Mouse (Mus musculus) liver, embryonic 16.5 days (tissue): ENCODE data around the gene Usp48. TPM values are rescaled to one million over a fixed set of nuclear protein-coding genes. Genes with fewer than 3 reads are reported as not detected.

Experiments
- ATAC-seq: fragments of 200-750 bp; cut with Nextera tagmentation; 2 replicates; pipeline ENCODE4 v1.8.0; 2017; ENCODE audit warnings: low read depth, mild to moderate bottlenecking, moderate number of reproducible peaks, moderate library complexity
- H3K27ac ChIP-seq: fragments of 300-500 bp; sonication (generic); 2 replicates; pipeline ENCODE4 v1.5.1; 2014; ENCODE audit warnings: mild to moderate bottlenecking, low read length
- H3K27me3 ChIP-seq: fragments of 300-500 bp; sonication (generic); 2 replicates; pipeline ENCODE4 v1.6.1; 2014; ENCODE audit warnings: low read depth, low read length, mixed read lengths; ENCODE audit not compliant: control insufficient read depth, insufficient read depth
- H3K36me3 ChIP-seq: fragments of 300-500 bp; sonication (generic); 2 replicates; pipeline ENCODE4 v1.6.1; 2014; ENCODE audit warnings: mild to moderate bottlenecking; ENCODE audit not compliant: control insufficient read depth, insufficient read depth
- H3K4me1 ChIP-seq: fragments of 300-500 bp; sonication (generic); 2 replicates; pipeline ENCODE4 v1.6.1; 2014; ENCODE audit warnings: low read depth, low read length, mixed read lengths; ENCODE audit not compliant: control insufficient read depth
- H3K4me2 ChIP-seq: fragments of 300-500 bp; sonication (generic); 2 replicates; pipeline ENCODE4 v1.6.1; 2014; ENCODE audit warnings: low read depth, low read length, mixed read lengths
- H3K4me3 ChIP-seq: fragments of 300-500 bp; sonication (generic); 2 replicates; pipeline ENCODE4 v1.5.1; 2014; ENCODE audit warnings: low read depth, mild to moderate bottlenecking, low read length
- H3K9ac ChIP-seq: fragments of 300-500 bp; sonication (generic); 2 replicates; pipeline ENCODE4 v1.6.1; 2014; ENCODE audit warnings: low read depth, low read length
- H3K9me3 ChIP-seq: fragments of 300-500 bp; sonication (generic); replicated peaks from 2 replicates; pipeline ENCODE4 v1.6.1; 2016; ENCODE audit warnings: low read length; ENCODE audit not compliant: control insufficient read depth
- WGBS: fragments of 180-500 bp; shearing (Covaris S2); extraction: QIAGEN DNeasy Blood & Tissue Kit; methylation state at CpG from one replicate; pipeline ENCODE4 v1.1.7; 2014; ENCODE audit not compliant: insufficient replicate concordance; 5-methylcytosine and 5-hydroxymethylcytosine counted together
- polyA plus RNA-seq: library from polyadenylated mRNA; unstranded; fragments of >200 nt; fragmentation: Nextera tagmentation; extraction: Ambion mirVana; gene quantifications from 2 replicates; pipeline ENCODE4 v1.2.1, GENCODE M21; 2015

Gene Usp48
- polyA plus RNA-seq, 1 experiment from 2014 or later, result 27.1 TPM

DNA sequence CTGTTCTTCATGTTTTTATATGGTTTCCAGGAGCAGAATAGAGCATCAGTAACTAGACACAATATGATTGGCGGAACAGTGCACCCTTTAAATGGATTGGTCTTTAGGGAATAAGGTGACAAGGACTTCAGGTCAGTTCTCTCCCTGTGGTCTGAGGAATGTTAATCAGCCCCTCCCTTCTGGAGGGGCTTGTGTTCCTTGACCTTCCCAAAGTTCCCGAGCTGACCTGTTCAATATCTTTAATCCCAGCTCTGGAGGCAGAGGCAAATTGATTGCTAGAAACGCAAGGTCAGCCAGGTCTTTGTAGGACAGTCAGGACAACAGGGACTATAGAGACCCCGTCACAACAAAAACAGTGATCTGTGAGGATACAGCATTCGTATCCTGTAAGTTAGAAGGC is 5.0 kb downstream of the Usp48 start:
- Histone ChIP-seq H3K4me3 (no peak overlapping the region), H3K36me3 (no peaks in the 10 kb centered on the region), H3K27me3 (no peaks in the 10 kb centered on the region), H3K9ac (no peak overlapping the region), H3K27ac (no peak overlapping the region), H3K4me2 (no peak overlapping the region), H3K4me1 (peaks cover 50% of the 10 kb centered on the region), H3K9me3 (no peaks in the 10 kb centered on the region)
- ATAC-seq, result no peak
- WGBS, result 77% methylated on average over 5 of the region's 5 CpGs

DNA sequence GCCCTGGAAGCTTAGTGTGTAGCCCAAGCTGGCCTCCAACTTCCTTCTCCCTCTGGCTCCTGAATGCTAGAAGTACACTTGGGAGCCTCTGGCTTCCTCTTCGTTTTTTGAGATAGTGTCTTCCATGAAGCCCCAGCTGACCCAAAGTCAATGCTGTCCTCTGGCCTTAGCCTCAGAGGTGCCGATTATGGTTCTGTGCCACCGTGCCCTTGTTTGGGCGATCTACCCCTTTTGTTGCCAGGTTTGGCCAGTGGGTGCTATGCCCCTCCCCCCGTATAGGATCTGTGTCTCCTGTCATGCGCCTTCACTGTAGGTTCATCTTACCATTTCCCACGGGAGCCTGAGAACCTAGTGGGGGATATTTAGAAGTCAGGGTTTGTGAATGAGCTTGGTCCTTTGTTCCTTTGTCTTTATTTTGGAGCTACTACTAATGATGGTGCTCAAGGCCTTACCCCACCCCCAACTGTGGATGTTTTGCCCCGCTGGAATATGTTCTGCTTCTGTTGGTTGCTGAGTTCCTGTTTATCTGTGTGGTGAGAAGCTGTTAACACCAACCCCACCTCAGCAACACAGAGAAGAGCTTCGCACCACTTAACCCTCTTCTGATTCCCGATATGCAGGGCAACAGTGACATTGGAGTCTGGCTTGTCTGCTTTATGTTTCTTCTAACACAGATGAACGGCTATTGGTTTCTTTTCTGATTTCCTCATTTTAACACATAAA is 10.1 kb downstream of the Usp48 start:
- H3K27ac ChIP-seq, result no peak overlapping the region
- no peak overlapping the region for H3K4me2 ChIP-seq
- no peak overlapping the region for H3K4me3 ChIP-seq
- H3K27me3 ChIP-seq, result no peaks in the 10 kb centered on the region
- peaks cover 30% of the 10 kb centered on the region for H3K4me1 ChIP-seq
- H3K36me3 ChIP-seq, result peaks cover 26% of the 10 kb centered on the region
- H3K9me3 ChIP-seq, result no peaks in the 10 kb centered on the region
- no peak for ATAC-seq
- H3K9ac ChIP-seq, result no peak overlapping the region
- 35% methylated on average over 11 of the region's 11 CpGs for WGBS

DNA sequence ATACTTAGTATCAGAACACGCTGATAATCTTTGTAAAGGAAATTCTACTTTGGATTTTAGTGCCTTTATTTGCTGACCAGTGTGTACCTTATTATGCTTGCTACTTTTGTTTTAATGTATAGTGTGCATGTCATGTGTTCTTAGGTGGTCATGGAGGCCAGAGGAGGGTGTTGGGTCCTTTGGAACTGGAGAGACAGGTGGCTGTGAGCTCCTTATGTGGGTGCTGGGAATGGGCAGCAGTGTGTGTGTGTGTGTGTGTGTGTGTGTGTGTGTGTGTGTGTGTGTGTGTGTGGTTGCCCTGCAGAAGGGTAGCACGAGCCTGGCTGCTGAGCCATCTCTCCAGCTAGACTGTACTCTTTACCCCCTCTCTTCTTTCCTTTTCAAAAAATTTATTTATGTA is 13.5 kb downstream of the Usp48 start:
- Histone ChIP-seq H3K9me3 (no peaks in the 10 kb centered on the region), H3K4me3 (no peak overlapping the region)
- 90% methylated on average over 2 of the region's 2 CpGs for WGBS

DNA sequence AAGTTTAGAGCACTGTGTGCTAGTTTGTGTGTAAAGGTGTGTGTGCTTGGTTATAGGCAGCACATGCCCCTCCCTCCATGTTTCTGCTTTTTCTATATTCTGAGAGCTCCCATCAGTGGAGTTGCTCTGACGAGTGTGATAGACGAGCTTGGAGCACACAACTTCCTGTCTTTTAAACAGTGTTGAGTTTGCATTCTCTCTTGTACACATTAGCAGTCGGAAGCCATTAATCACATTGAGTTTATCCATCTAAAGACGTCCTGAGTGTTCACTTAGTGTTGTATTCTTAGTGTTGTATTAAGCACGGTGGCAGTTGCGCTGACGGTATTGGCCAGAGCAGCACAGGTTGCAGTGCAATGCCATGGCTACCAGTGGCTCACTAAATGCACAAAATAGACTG is 15.7 kb downstream of the Usp48 start:
- no peak for ATAC-seq
- H3K4me1 ChIP-seq, result peaks cover 6% of the 10 kb centered on the region
- H3K9ac ChIP-seq, result no peak overlapping the region
- H3K9me3 ChIP-seq, result no peaks in the 10 kb centered on the region
- 30% methylated on average over 7 of the region's 7 CpGs for WGBS
- H3K4me3 ChIP-seq, result no peak overlapping the region
- H3K27ac ChIP-seq, result no peak overlapping the region
- H3K36me3 ChIP-seq, result peaks cover 67% of the 10 kb centered on the region
- H3K27me3 ChIP-seq, result no peaks in the 10 kb centered on the region
- H3K4me2 ChIP-seq, result no peak overlapping the region

More for the DNA sequence above, 13.5 kb downstream of the Usp48 start:
- Histone ChIP-seq H3K27ac (no peak overlapping the region), H3K36me3 (peaks cover 50% of the 10 kb centered on the region), H3K4me2 (no peak overlapping the region), H3K9ac (no peak overlapping the region), H3K27me3 (no peaks in the 10 kb centered on the region), H3K4me1 (peaks cover 18% of the 10 kb centered on the region)
- ATAC-seq, result no peak

DNA sequence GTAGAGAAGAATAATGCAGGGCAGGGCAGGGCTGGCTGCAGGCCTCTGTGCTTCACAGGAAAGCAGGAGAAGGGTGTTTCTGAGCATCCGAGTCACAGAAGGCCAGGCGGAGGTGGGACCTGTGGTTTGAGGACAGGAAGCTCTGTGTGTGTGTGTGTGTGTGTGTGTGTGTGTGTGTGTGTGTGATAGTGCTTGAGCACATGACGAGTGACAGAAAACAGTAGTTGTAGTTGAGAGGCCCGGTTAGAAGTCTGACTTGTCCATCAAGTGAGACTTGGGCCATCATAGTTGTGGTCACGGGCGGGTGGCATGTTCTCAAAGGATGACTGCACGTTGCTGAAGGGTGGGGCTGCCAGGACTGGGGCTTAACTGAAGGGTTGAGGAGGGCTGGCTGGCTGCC is 16.1 kb downstream of the Usp48 start:
- H3K4me3 ChIP-seq, result no peak overlapping the region
- H3K4me1 ChIP-seq, result peaks cover 6% of the 10 kb centered on the region
- H3K27me3 ChIP-seq, result no peaks in the 10 kb centered on the region
- H3K27ac ChIP-seq, result peak overlapping the region; percentile 30; the same call in 1 of the 2 replicates
- H3K4me2 ChIP-seq, result no peak overlapping the region
- no peaks in the 10 kb centered on the region for H3K9me3 ChIP-seq
- H3K36me3 ChIP-seq, result peaks cover 67% of the 10 kb centered on the region
- H3K9ac ChIP-seq, result no peak overlapping the region
- 25% methylated on average over 7 of the region's 7 CpGs for WGBS
- ATAC-seq, result peak; percentile 43; the same call in 1 of the 2 replicates

DNA sequence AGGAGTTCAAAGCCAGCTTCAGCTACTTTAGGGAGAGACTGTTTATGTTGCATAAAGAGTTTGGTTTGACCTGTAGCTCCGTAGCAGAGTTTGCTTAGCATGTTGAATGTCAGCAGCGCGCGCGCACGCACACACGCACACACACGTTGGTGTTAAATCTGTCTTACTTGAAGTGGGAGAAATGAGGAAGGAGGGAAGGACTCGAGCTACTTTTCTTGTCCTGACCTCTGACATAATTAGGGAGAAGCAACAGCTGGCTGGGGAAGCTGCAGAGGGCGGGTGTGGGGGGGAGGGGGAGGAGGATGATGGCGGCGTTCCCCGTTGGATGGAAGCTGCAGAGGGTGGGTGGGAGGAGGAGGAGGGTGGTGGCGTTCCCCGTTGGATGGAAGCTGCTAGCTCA is 16.7 kb downstream of the Usp48 start:
- Histone ChIP-seq H3K4me3 (no peak overlapping the region), H3K27ac (peak overlapping the region; percentile 30; the same call in 1 of the 2 replicates), H3K9me3 (no peaks in the 10 kb centered on the region), H3K4me1 (peaks cover 6% of the 10 kb centered on the region), H3K27me3 (no peaks in the 10 kb centered on the region), H3K4me2 (no peak overlapping the region), H3K36me3 (peaks cover 65% of the 10 kb centered on the region), H3K9ac (no peak overlapping the region)
- WGBS, result 47% methylated on average over 14 of the region's 15 CpGs
- ATAC-seq, result no peak

DNA sequence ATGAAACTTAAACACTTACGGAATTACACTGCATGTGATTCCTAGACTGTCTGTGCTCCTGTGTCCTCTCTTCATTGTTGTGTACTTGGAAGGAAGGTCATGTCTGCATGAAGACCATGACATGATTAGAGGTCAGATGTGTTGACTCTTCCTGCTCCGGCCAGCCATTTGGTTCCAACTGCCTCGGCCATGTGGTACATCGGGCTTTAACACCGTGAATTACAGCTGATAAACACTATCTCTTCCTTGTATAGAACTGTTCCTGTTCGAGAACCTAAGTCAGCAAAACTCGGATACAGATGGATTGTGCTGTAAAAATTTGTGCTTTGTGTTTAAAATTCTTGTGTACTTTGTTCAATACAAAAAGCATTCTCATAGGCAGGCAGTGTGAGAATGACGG is 29.3 kb downstream of the Usp48 start:
- no peak for ATAC-seq
- Histone ChIP-seq H3K4me2 (no peak overlapping the region), H3K9me3 (no peaks in the 10 kb centered on the region), H3K4me1 (no peaks in the 10 kb centered on the region), H3K27ac (no peak overlapping the region), H3K36me3 (peaks cover 51% of the 10 kb centered on the region), H3K27me3 (no peaks in the 10 kb centered on the region), H3K9ac (no peak overlapping the region), H3K4me3 (no peak overlapping the region)
- WGBS, result 78% methylated on average over 8 of the region's 8 CpGs

DNA sequence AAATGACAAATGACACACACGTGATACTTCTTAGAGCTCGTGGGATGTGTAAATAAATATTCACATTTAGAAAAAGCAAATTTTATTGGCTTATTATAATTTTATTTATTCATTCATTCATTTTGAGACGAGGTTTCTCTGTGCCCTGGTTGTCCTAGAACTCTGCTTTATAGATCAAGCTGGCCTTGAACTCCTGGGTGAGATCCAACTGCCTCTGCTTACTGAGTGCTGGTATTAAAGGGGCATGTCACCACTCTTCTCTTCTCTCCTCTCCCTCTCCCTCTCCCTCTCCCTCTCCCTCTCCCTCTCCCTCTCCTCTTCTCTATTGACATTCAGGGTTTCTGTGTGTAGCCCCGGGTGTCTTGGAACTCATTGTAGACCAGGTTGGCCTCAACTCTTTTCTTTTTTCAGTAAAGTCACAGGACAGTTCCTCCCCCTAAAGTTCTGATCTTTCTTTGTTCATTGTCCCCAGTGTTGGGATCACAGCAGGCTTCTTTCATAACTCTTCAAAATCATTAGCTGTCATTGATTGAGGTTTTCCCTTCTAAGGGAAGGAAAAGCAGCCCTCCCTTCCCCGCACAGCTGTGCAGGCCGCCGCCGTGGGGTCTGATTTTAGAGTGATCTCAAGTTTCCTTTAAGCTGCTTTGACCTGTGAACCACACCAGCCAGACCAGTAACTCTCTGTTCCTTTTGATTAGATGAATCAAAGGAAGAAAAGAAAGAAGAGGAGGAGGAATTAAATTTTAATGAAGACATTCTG is 34.1 kb downstream of the Usp48 start:
- Histone ChIP-seq H3K9me3 (no peaks in the 10 kb centered on the region), H3K4me2 (no peak overlapping the region), H3K27me3 (no peaks in the 10 kb centered on the region), H3K4me1 (no peaks in the 10 kb centered on the region), H3K4me3 (no peak overlapping the region), H3K27ac (no peak overlapping the region), H3K9ac (no peak overlapping the region), H3K36me3 (peaks cover 57% of the 10 kb centered on the region)
- ATAC-seq, result no peak
- WGBS, result 81% methylated on average over 8 of the region's 8 CpGs

DNA sequence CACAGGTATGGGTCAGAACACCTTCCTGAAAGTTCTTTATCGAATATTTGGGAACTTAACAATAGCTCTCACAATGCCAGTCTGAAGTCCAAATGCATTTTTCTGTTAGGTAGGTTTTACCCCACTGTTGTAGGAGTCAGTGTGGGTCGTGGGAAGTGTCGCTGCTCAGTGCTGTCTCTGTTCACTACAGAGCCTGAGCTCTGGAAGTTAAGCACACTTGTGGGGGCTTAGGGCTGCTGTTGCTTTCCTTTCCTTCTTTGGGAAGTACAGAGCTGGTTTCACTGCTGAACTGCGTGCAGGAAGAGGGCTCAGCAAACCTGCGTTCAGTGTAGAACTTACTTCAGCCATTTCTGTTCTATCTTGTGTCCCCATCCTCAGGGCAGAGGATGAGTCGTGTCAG is 34.8 kb downstream of the Usp48 start:
- H3K27me3 ChIP-seq, result no peaks in the 10 kb centered on the region
- H3K36me3 ChIP-seq, result peaks cover 57% of the 10 kb centered on the region
- H3K4me3 ChIP-seq, result no peak overlapping the region
- WGBS, result 74% methylated on average over 6 of the region's 6 CpGs
- no peak overlapping the region for H3K27ac ChIP-seq
- no peak overlapping the region for H3K4me2 ChIP-seq
- H3K9ac ChIP-seq, result no peak overlapping the region
- H3K9me3 ChIP-seq, result no peaks in the 10 kb centered on the region
- H3K4me1 ChIP-seq, result no peaks in the 10 kb centered on the region
- no peak for ATAC-seq
